Mouse (Mus musculus) lung, embryonic 16.5 days (tissue): ENCODE results near the gene Gca. TPM values are rescaled to one million over a fixed set of nuclear protein-coding genes. Genes with fewer than 3 reads are reported as not detected.

Experiments used
- ATAC-seq: fragments of 200-750 bp; cut with Nextera tagmentation; 2 replicates; pipeline ENCODE4 v1.8.0; 2017; ENCODE audit warnings: low read depth, mild to moderate bottlenecking, moderate library complexity
- H3K27ac ChIP-seq: fragments of 300-500 bp; sonication (generic); 2 replicates; pipeline ENCODE4 v1.5.1; 2014; ENCODE audit warnings: mild to moderate bottlenecking, control low read depth, low read length
- H3K27me3 ChIP-seq: fragments of 300-500 bp; sonication (generic); 2 replicates; pipeline ENCODE4 v1.6.1; 2014; ENCODE audit warnings: low read depth, low read length, mixed read lengths; ENCODE audit not compliant: control insufficient read depth, insufficient read depth
- H3K36me3 ChIP-seq: fragments of 300-500 bp; sonication (generic); 2 replicates; pipeline ENCODE4 v1.6.1; 2014; ENCODE audit warnings: low read length; ENCODE audit not compliant: control insufficient read depth, insufficient read depth
- H3K4me1 ChIP-seq: fragments of 300-500 bp; sonication (generic); replicated peaks from 2 replicates; pipeline ENCODE4 v1.6.1; 2014; ENCODE audit warnings: low read length, mixed read lengths; ENCODE audit not compliant: control insufficient read depth, insufficient read depth
- H3K4me2 ChIP-seq: fragments of 300-500 bp; sonication (generic); 2 replicates; pipeline ENCODE4 v1.6.1; 2014; ENCODE audit warnings: low read depth, low read length, control low read depth
- H3K4me3 ChIP-seq: fragments of 300-500 bp; sonication (generic); 2 replicates; pipeline ENCODE4 v1.5.1; 2014; ENCODE audit warnings: mild to moderate bottlenecking, low read length, control low read depth
- H3K9ac ChIP-seq: fragments of 300-500 bp; sonication (generic); 2 replicates; pipeline ENCODE4 v1.6.1; 2014; ENCODE audit warnings: low read length, control low read depth
- H3K9me3 ChIP-seq: fragments of 300-500 bp; sonication (generic); 2 replicates; pipeline ENCODE4 v1.6.1; 2016; ENCODE audit warnings: low read length; ENCODE audit not compliant: control insufficient read depth
- WGBS: fragments of 180-500 bp; shearing (Covaris S2); extraction: QIAGEN DNeasy Blood & Tissue Kit; methylation state at CpG from one replicate; pipeline ENCODE4 v1.1.7; 2014; 5-methylcytosine and 5-hydroxymethylcytosine counted together
- polyA plus RNA-seq: library from polyadenylated mRNA; unstranded; fragments of >200 nt; fragmentation: Nextera tagmentation; extraction: Ambion mirVana; gene quantifications from 2 replicates; pipeline ENCODE4 v1.2.1, GENCODE M21; 2015

The Gca gene
- 5.2 and 5.8 TPM in 2 replicates for polyA plus RNA-seq

DNA sequence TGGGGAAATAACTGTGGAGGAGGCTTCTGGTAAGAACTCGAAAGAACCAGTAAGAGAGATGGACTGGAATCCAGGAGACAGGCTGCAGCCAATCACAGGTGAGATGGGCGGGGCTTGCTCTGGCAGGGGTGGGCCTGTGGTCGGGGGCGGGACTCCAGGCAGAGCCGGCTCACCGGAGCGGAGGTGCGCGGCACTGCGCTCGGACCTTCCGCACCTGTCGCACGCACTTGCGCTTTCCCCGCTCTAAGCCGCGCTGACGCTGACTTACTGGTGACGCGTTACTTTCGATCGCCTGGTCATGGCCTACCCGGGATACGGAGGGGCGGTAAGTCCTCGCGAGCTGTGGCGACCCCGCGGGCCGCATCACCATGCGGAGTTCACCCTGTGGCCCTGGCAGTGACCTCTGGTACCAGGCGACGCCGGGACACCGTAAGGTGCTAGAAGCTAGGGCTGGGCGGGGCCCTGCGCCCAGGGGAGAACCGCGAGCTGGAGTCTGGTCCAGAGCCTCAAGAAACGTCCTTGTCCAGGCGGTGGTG lies at the start of gene Gca:
TSS of gene Gca (plus strand) at position 151 of the 536 bp plus-strand sequence.
- peak; percentile 98 for ATAC-seq
- H3K9me3 ChIP-seq: no peaks in the 10 kb centered on the region
- 1% methylated on average over 32 of the region's 43 CpGs for WGBS
- no peak within 1 kb of the TSS for H3K27ac ChIP-seq
- no peaks in the 10 kb centered on the region; the same call in 1 of the 2 replicates for H3K4me1 ChIP-seq
- H3K4me3 ChIP-seq: peak within 1 kb of the TSS; percentile 55
- peak within 1 kb of the TSS; percentile 55 for H3K9ac ChIP-seq
- H3K4me2 ChIP-seq: peak within 1 kb of the TSS; percentile 77
- H3K36me3 ChIP-seq: no peaks in the 10 kb centered on the region
- H3K27me3 ChIP-seq: no peaks in the 10 kb centered on the region; the same call in 1 of the 2 replicates

DNA sequence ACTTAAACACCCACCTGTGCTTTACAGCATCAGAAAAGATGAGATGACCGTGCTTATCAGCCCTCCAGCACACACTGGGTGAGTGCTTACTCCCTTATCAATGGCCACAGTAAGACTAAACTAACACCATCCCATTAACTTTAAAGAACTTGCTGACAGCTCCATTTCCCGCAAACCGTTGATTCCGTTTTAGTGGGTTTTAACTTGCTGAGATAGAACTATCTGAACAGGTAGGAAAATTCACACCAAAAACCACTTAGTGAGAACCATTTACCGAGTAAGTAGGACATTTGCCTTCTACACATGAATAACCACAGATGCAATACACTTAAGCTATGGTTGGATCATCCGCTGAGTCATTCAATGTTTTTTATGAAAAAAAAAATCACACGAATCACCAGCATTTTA lies 45.1 kb upstream of the Gca start:
- H3K4me3 ChIP-seq: no peak overlapping the region
- H3K4me2 ChIP-seq: no peak overlapping the region
- 46% methylated on average over 7 of the region's 7 CpGs for WGBS
- H3K27ac ChIP-seq: no peak overlapping the region
- no peak overlapping the region for H3K9ac ChIP-seq
- no peaks in the 10 kb centered on the region for H3K9me3 ChIP-seq
- H3K27me3 ChIP-seq: no peaks in the 10 kb centered on the region
- no peaks in the 10 kb centered on the region for H3K4me1 ChIP-seq
- no peak for ATAC-seq
- H3K36me3 ChIP-seq: no peaks in the 10 kb centered on the region

DNA sequence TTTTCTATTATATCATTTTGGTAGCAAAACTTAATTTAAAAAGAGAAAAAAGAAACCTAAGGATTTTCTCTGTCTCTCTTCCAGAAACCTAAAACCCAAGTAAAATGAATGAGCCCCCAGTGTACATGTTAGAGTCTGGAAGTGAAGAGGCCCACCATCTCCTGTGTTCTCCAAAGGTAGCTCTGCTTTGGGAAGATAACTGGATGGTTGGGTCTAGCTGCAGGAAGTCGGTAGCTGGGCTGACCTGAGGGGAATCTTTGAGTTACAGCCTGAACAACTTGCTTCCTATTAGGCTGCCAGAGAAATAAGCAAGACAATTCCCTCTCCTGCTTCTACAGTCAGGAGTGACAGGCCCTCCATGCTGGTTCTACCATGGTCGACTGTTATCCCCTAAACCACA lies 44.4 kb upstream of the Gca start:
- no peak for ATAC-seq
- Histone ChIP-seq H3K9ac (no peak overlapping the region), H3K36me3 (no peaks in the 10 kb centered on the region), H3K27ac (no peak overlapping the region), H3K4me3 (no peak overlapping the region), H3K27me3 (no peaks in the 10 kb centered on the region), H3K9me3 (no peaks in the 10 kb centered on the region), H3K4me2 (no peak overlapping the region), H3K4me1 (no peaks in the 10 kb centered on the region)
- 57% methylated on average over 2 of the region's 2 CpGs for WGBS

DNA sequence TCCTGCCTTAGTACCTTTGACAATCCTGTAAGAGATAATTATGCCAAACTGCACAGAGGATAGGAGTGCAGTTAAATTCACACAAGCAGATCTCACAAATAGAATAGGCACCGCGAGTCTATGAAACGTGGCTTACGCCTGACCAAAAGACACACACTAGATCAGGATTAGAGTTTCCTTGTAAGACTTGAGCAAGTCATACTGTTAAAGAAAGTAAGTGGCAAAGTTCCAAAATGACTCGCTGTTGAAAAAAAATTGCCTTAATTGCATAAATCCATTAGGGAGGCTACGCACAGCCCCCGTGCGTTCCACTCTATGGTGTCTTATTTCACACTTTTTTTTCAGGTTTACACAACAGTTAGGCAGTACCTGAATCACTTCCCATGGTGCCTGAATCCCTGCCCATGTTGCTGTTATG lies 41.1 kb upstream of the Gca start:
- H3K27me3 ChIP-seq: no peaks in the 10 kb centered on the region
- H3K27ac ChIP-seq: no peak overlapping the region
- no peaks in the 10 kb centered on the region for H3K36me3 ChIP-seq
- 63% methylated on average over 8 of the region's 8 CpGs for WGBS
- H3K4me1 ChIP-seq: no peaks in the 10 kb centered on the region
- H3K4me2 ChIP-seq: no peak overlapping the region
- no peak overlapping the region for H3K9ac ChIP-seq
- no peaks in the 10 kb centered on the region for H3K9me3 ChIP-seq
- H3K4me3 ChIP-seq: no peak overlapping the region
- no peak for ATAC-seq

DNA sequence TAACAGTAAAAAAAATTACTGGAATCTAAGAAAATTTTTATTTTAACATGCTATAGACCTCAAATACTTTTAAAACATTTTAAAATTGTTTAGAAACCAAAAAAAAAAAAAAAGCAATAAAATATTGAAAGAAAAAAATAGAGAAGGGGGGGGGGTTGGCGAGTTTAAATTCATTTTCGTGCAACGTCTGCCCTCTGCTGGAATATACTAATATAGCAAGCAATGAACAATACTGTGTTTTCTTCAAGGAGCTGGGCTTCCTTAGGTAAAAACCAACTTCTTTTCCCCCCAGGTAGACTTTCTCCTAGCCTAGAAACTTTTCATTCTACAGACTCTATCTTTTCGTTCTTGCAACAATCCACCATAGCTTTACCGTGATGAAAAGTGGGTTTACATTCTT lies 36.4 kb upstream of the Gca start:
- H3K9ac ChIP-seq: no peak overlapping the region
- H3K9me3 ChIP-seq: no peaks in the 10 kb centered on the region
- no peak overlapping the region for H3K4me2 ChIP-seq
- no peaks in the 10 kb centered on the region for H3K4me1 ChIP-seq
- 3% methylated on average over 5 of the region's 5 CpGs for whole genome bisulfite sequencing
- H3K36me3 ChIP-seq: no peaks in the 10 kb centered on the region
- no peak overlapping the region for H3K27ac ChIP-seq
- no peak for ATAC-seq
- no peak overlapping the region for H3K4me3 ChIP-seq
- H3K27me3 ChIP-seq: no peaks in the 10 kb centered on the region

DNA sequence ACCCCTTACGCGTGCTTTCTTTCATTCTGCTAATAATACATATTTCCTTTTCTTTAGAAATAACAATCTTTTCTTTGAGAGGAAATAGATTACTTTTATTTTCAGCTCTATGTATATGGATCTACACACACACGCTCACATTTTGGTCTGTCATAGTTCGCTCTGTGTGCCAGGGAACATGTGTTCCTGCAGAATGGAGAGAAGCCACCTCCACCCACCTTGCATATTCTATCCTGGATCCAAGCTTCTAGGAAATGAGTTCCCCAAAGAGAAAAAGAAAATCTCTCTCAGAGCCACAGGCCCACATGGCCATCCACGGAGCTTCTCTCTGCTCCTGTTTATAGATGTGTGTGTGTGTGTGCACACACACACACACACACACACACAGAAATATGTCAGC lies 35.7 kb upstream of the Gca start:
- Histone ChIP-seq H3K4me2 (no peak overlapping the region), H3K27ac (no peak overlapping the region), H3K27me3 (no peaks in the 10 kb centered on the region), H3K9ac (no peak overlapping the region), H3K36me3 (no peaks in the 10 kb centered on the region), H3K4me1 (no peaks in the 10 kb centered on the region), H3K9me3 (no peaks in the 10 kb centered on the region), H3K4me3 (no peak overlapping the region)
- 79% methylated on average over 5 of the region's 5 CpGs for WGBS
- no peak for ATAC-seq

DNA sequence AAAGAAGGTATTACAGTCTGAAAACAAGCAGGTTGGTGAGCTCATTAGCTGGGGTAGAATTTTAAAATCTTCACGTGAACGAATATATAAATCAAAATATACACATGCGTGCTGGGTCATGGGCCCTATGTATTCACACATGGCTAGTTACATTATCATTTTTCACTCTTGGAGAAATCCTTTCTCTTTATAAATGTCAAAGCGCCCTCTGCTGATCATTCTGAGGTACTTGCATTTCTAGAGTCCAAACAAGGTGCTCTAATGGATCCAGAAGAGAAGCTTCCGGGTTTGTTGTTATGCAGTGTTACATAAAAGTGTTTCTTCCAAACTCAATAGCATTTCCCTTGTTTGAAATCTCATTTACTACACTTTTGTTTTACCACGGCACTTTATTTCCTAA lies 33.6 kb upstream of the Gca start:
- Histone ChIP-seq H3K9me3 (no peaks in the 10 kb centered on the region), H3K4me1 (no peaks in the 10 kb centered on the region), H3K9ac (no peak overlapping the region), H3K27me3 (no peaks in the 10 kb centered on the region), H3K4me3 (no peak overlapping the region), H3K4me2 (no peak overlapping the region), H3K36me3 (no peaks in the 10 kb centered on the region), H3K27ac (no peak overlapping the region)
- ATAC-seq: no peak
- 18% methylated on average over 6 of the region's 6 CpGs for WGBS

DNA sequence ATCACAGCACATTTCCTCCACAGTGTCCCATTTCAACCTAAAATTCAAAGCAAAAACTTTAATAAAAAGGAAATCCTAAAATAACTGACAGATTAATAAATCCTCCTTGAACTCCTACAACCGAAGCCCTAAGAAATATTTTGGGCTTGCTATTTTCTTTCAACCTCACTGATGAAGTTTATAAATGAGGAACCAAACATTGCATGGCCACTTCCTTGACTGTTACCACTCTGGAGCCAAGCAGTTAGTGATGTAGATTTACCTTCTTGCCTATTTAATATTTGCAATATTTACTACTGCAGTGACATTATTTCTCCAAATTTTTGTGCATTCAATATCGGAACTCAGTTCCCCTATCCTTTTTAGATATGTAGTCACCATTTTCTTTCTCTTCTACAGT lies 24.2 kb upstream of the Gca start:
- 74% methylated on average over 2 of the region's 2 CpGs for WGBS
- H3K9ac ChIP-seq: no peak overlapping the region
- H3K4me2 ChIP-seq: no peak overlapping the region
- no peak overlapping the region for H3K27ac ChIP-seq
- H3K4me3 ChIP-seq: no peak overlapping the region
- H3K4me1 ChIP-seq: no peaks in the 10 kb centered on the region
- no peaks in the 10 kb centered on the region for H3K9me3 ChIP-seq
- no peaks in the 10 kb centered on the region for H3K36me3 ChIP-seq
- H3K27me3 ChIP-seq: no peaks in the 10 kb centered on the region
- ATAC-seq: no peak

DNA sequence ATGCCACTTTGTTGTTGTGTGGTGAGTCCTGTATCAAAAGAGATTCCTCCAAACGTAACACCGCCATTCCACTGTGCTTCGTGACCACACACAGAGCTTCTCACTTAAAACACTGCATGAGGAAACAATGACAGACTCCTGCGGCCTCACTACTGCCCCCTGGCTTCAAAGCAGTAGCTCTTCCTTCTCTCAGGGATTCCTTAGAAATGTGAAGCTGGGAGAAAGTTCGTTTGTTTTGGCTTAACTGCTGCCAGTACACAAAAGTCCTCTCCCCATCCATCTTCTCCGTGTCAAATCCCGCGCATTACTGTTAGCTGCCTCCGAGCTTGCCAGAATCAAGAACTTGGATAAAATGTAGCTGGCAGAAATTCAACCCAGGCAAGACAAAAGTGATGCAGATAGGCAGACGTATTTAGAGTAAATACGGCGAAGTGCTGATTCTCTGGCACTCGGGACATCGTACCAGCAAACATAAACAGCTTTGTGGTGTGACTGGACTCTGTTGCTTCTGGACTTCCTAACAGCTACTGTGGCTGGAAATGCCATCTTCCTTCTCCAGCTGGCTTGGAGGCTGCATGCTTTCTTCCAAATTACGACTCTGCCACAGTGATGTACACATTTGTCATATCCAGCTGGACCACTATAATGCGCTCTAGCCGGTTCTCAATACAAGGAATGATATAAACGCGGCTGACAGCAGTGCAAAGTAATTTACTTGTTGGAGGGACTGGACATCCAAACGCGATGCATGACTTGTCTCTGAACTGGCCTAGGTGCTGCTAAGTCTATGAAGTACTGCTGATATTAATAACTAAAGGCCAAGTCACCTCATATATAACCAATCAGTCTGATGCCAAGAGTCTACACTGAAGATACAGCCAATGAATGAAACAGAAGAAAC lies 20.4 kb upstream of the Gca start:
- H3K27ac ChIP-seq: no peak overlapping the region
- peak overlapping the region; percentile 40 for H3K4me2 ChIP-seq
- no peaks in the 10 kb centered on the region for H3K36me3 ChIP-seq
- H3K9ac ChIP-seq: 0 out of 2 replicates have a peak overlapping the region, but pooled peaks have one; percentile 41
- H3K27me3 ChIP-seq: no peaks in the 10 kb centered on the region
- H3K4me1 ChIP-seq: no peaks in the 10 kb centered on the region; the same call in 1 of the 2 replicates
- no peaks in the 10 kb centered on the region for H3K9me3 ChIP-seq
- H3K4me3 ChIP-seq: peak overlapping the region; percentile 24; the same call in 1 of the 2 replicates
- peak; percentile 56 for ATAC-seq
- 26% methylated on average over 21 of the region's 21 CpGs for WGBS
